Mouse (Mus musculus): Measurements from ENCODE around the gene Sun1. TPM values are rescaled to one million over a fixed set of nuclear protein-coding genes. Genes with fewer than 3 reads are reported as not detected.

Sun1 gene
- total and polyA plus RNA-seq, 3 experiments, result 71.3 to 79.0 TPM; not detected in 1

GRCm38 (mm10) chr5:139291811-139292560 is 91.5 kb downstream of the Sun1 start:
- H3K36me3 ChIP-seq (ENCODE audit: control insufficient read depth in 1 of 2, insufficient read depth in 2 of 2, low read length in 2 of 2), result peaks cover 0 to 12% of the 10 kb centered on the region in 2 experiments; a peak in 3 of 4 replicates
- H3K27ac ChIP-seq (ENCODE audit: control insufficient read depth, low read depth, low read length), result no peak overlapping the region
- H3K4me3 ChIP-seq (ENCODE audit: control insufficient read depth in 1 of 2, insufficient read depth in 1 of 2, low read depth in 2 of 2, low read length in 2 of 2), result no peak overlapping the region
- TF ChIP-seq CHD1 (IDR thresholded peaks at IDR 0.05; ENCODE audit: low read depth, low read length) (no peak), BHLHE40 (IDR thresholded peaks at IDR 0.05; ENCODE audit: borderline replicate concordance, low read depth, low read length) (no peak), JUND (IDR thresholded peaks at IDR 0.05; ENCODE audit: low read depth, low read length) (no peak), POLR2AphosphoS5 (IDR thresholded peaks at IDR 0.05; ENCODE audit: borderline replicate concordance, low read depth, low read length) (no peak), MYB (IDR thresholded peaks at IDR 0.05; ENCODE audit: low read depth, low read length) (no peak), MAZ (IDR thresholded peaks at IDR 0.05; ENCODE audit: low read depth, low read length) (no peak), ZC3H11A (IDR thresholded peaks at IDR 0.05; ENCODE audit: low read depth, low read length) (no peak), RCOR1 (IDR thresholded peaks at IDR 0.05; ENCODE audit: low read depth, low read length) (no peak), TCF12 (IDR thresholded peaks at IDR 0.05; ENCODE audit: low read depth, low read length) (no peak), MYC (IDR thresholded peaks at IDR 0.05; ENCODE audit: low read depth, low read length) (no peak), ELF1 (IDR thresholded peaks at IDR 0.05; ENCODE audit: low read depth, low read length) (no peak)
- no peak for DNase-seq (ENCODE audit: low read depth, low spot score)
- H3K4me1 ChIP-seq (ENCODE audit: control insufficient read depth in 1 of 2, insufficient read depth in 2 of 2, low read length in 2 of 2), result peaks cover 3 to 12% of the 10 kb centered on the region in 2 experiments
- H3K9ac ChIP-seq (ENCODE audit: control insufficient read depth, low read depth, low read length, poor library complexity, severe bottlenecking), result no peak overlapping the region
- H3K79me2 ChIP-seq (ENCODE audit: control insufficient read depth, insufficient read depth, low read length, poor library complexity), result no peaks in the 10 kb centered on the region
- no peaks in the 10 kb centered on the region for H3K27me3 ChIP-seq (ENCODE audit: control insufficient read depth in 1 of 2, insufficient read depth in 2 of 2, low read length in 2 of 2)
- H3K9me3 ChIP-seq (replicated peaks; ENCODE audit: insufficient read depth, low read length), result no peaks in the 10 kb centered on the region

GRCm38 (mm10) chr5:139294089-139294488 is 93.7 kb downstream of the Sun1 start:
- no peak overlapping the region for H3K27ac ChIP-seq (ENCODE audit: control insufficient read depth, low read depth, low read length)
- no peak overlapping the region for H3K4me3 ChIP-seq (ENCODE audit: control insufficient read depth in 1 of 2, insufficient read depth in 1 of 2, low read depth in 2 of 2, low read length in 2 of 2)
- H3K9me3 ChIP-seq (replicated peaks; ENCODE audit: insufficient read depth, low read length), result no peaks in the 10 kb centered on the region
- no peaks in the 10 kb centered on the region for H3K79me2 ChIP-seq (ENCODE audit: control insufficient read depth, insufficient read depth, low read length, poor library complexity)
- DNase-seq (ENCODE audit: low read depth, low spot score), result no peak
- no peak overlapping the region for H3K9ac ChIP-seq (ENCODE audit: control insufficient read depth, low read depth, low read length, poor library complexity, severe bottlenecking)
- peaks cover 0 to 4% of the 10 kb centered on the region in 2 experiments; a peak in 2 of 4 replicates for H3K4me1 ChIP-seq (ENCODE audit: control insufficient read depth in 1 of 2, insufficient read depth in 2 of 2, low read length in 2 of 2)
- no peaks in the 10 kb centered on the region for H3K27me3 ChIP-seq (ENCODE audit: control insufficient read depth in 1 of 2, insufficient read depth in 2 of 2, low read length in 2 of 2)
- no peak for TF ChIP-seq ZMIZ1 (IDR thresholded peaks at IDR 0.05; ENCODE audit: low read depth, low read length)
- no peak for TF ChIP-seq ZKSCAN1 (IDR thresholded peaks at IDR 0.05; ENCODE audit: low read depth, low read length)
- TF ChIP-seq MAZ (IDR thresholded peaks at IDR 0.05; ENCODE audit: low read depth, low read length), result no peak
- no peak for TF ChIP-seq TCF12 (IDR thresholded peaks at IDR 0.05; ENCODE audit: low read depth, low read length)
- TF ChIP-seq KAT2A (conservative IDR thresholded peaks at IDR 0.05; ENCODE audit: low read depth, low read length), result no peak
- TF ChIP-seq ELF1 (IDR thresholded peaks at IDR 0.05; ENCODE audit: low read depth, low read length), result no peak
- no peak for TF ChIP-seq GATA1 (IDR thresholded peaks at IDR 0.05; ENCODE audit: low read depth, low read length)
- TF ChIP-seq POLR2AphosphoS2 (IDR thresholded peaks at IDR 0.05; ENCODE audit: low read length), result no peak
- TF ChIP-seq TBP (IDR thresholded peaks at IDR 0.05; ENCODE audit: low read depth, low read length), result no peak
- TF ChIP-seq NRF1 (IDR thresholded peaks at IDR 0.05; ENCODE audit: insufficient read depth, low read depth, low read length, poor library complexity, severe bottlenecking), result no peak
- no peak for TF ChIP-seq POLR2AphosphoS5 (IDR thresholded peaks at IDR 0.05; ENCODE audit: borderline replicate concordance, low read depth, low read length)
- TF ChIP-seq CHD1 (IDR thresholded peaks at IDR 0.05; ENCODE audit: low read depth, low read length), result no peak
- H3K36me3 ChIP-seq (ENCODE audit: control insufficient read depth in 1 of 2, insufficient read depth in 2 of 2, low read length in 2 of 2), result peaks cover 0 to 3% of the 10 kb centered on the region in 2 experiments; a peak in 3 of 4 replicates

Data from MEL (cell line).